Mouse (Mus musculus): ENCODE measurements around the gene Pold2. TPM values are rescaled to one million over a fixed set of nuclear protein-coding genes. Genes with fewer than 3 reads are reported as not detected.

The Pold2 gene
- total and polyA plus RNA-seq, 3 experiments, result 136 to 285 (median 205) TPM

- Histone ChIP-seq H3K27me3 (replicated peaks) (peaks cover 27% of the 10 kb centered on the region), H3K79me2 (replicated peaks; ENCODE audit: control insufficient read depth, extremely low read depth, insufficient read depth, poor library complexity, severe bottlenecking) (no peaks in the 10 kb centered on the region), H3K36me3 (replicated peaks in 1 of 2; ENCODE audit: control insufficient read depth in 1 of 2, insufficient read depth in 1 of 2, low read length in 1 of 2) (no peaks in the 10 kb centered on the region), H3K4me2 (ENCODE audit: insufficient read depth, low read depth, poor library complexity, severe bottlenecking) (no peak overlapping the region), H3K27ac (ENCODE audit: insufficient read depth, low read depth) (no peak overlapping the region), H3K9me3 (replicated peaks; ENCODE audit: low read length) (peaks cover 30% of the 10 kb centered on the region), H3K4me3 (replicated peaks in 1 of 3; ENCODE audit: low read depth in 2 of 3, low read length in 2 of 3, poor library complexity in 1 of 3) (no peak overlapping the region), H3K9ac (ENCODE audit: insufficient read depth, low read depth) (no peak overlapping the region), H3K4me1 (ENCODE audit: control insufficient read depth in 1 of 2, insufficient read depth in 2 of 2) (peaks cover 0 to 2% of the 10 kb centered on the region in 2 experiments; a peak in 2 of 4 replicates)
- in situ Hi-C loops (cut with MboI; ENCODE audit: low pct_ligation_motif_present, low pct_unique_long_range_greater_than_20kb, low sequenced_read_pairs) (no loop called here), dilution Hi-C loops (cut with MboI; ENCODE audit: extremely low pct_ligation_motif_present, extremely low pct_unique_long_range_greater_than_20kb, low sequenced_read_pairs) (no loop called here)
- TF ChIP-seq RAD21 (IDR thresholded peaks at IDR 0.05; ENCODE audit: low read depth, low read length), result no peak
- no peak for TF ChIP-seq GABPA (IDR thresholded peaks at IDR 0.05; ENCODE audit: insufficient replicate concordance, low read depth, low read length)
- no peak for TF ChIP-seq E2F4 (IDR thresholded peaks at IDR 0.05; ENCODE audit: insufficient replicate concordance, low read depth, low read length)
- TF ChIP-seq JUND (conservative IDR thresholded peaks at IDR 0.05; ENCODE audit: low read depth, low read length), result no peak
- TF ChIP-seq TBP (conservative IDR thresholded peaks at IDR 0.05; ENCODE audit: low read depth, low read length), result no peak
- no peak for TF ChIP-seq ZNF384 (IDR thresholded peaks at IDR 0.05; ENCODE audit: low read depth, low read length)
- no peak for TF ChIP-seq TCF12 (IDR thresholded peaks at IDR 0.05; ENCODE audit: low read depth, low read length)
- no peak for TF ChIP-seq IRF4 (IDR thresholded peaks at IDR 0.05; ENCODE audit: low read depth, low read length)
- no peak for TF ChIP-seq USF1 (IDR thresholded peaks at IDR 0.05; ENCODE audit: low read depth, low read length)
- TF ChIP-seq MYC (IDR thresholded peaks at IDR 0.05; ENCODE audit: low read depth, low read length), result no peak
- TF ChIP-seq MAZ (IDR thresholded peaks at IDR 0.05; ENCODE audit: low read depth, low read length), result no peak
- TF ChIP-seq NELFE (IDR thresholded peaks at IDR 0.05; ENCODE audit: low read depth, low read length), result no peak
- TF ChIP-seq PAX5 (IDR thresholded peaks at IDR 0.05; ENCODE audit: low read length), result no peak
- no peak for DNase-seq (ENCODE audit: extremely low read depth)
These were observed 28.8 kb downstream of the Pold2 start for GRCm38 (mm10) chr11:5849316-5849715.

- TF ChIP-seq TCF12 (IDR thresholded peaks at IDR 0.05; ENCODE audit: low read depth, low read length) (no peak), SMC3 (IDR thresholded peaks at IDR 0.05; ENCODE audit: low read depth, low read length) (no peak), POLR2A (IDR thresholded peaks at IDR 0.05; ENCODE audit: low read depth, low read length) (no peak)
- Histone ChIP-seq H3K79me2 (replicated peaks; ENCODE audit: control insufficient read depth, extremely low read depth, insufficient read depth, poor library complexity, severe bottlenecking) (no peaks in the 10 kb centered on the region), H3K27ac (ENCODE audit: insufficient read depth, low read depth) (no peak overlapping the region), H3K4me3 (replicated peaks in 1 of 3; ENCODE audit: low read depth in 2 of 3, low read length in 2 of 3, poor library complexity in 1 of 3) (no peak overlapping the region), H3K9me3 (replicated peaks; ENCODE audit: low read length) (peaks cover 35% of the 10 kb centered on the region), H3K36me3 (replicated peaks in 1 of 2; ENCODE audit: control insufficient read depth in 1 of 2, insufficient read depth in 1 of 2, low read length in 1 of 2) (no peaks in the 10 kb centered on the region), H3K27me3 (replicated peaks) (peaks cover 27% of the 10 kb centered on the region), H3K4me1 (ENCODE audit: control insufficient read depth in 1 of 2, insufficient read depth in 2 of 2) (peaks cover 0 to 2% of the 10 kb centered on the region in 2 experiments; a peak in 2 of 4 replicates), H3K9ac (ENCODE audit: insufficient read depth, low read depth) (no peak overlapping the region), H3K4me2 (ENCODE audit: insufficient read depth, low read depth, poor library complexity, severe bottlenecking) (no peak overlapping the region)
- in situ Hi-C loops (cut with MboI; ENCODE audit: low pct_ligation_motif_present, low pct_unique_long_range_greater_than_20kb, low sequenced_read_pairs) (no loop called here), dilution Hi-C loops (cut with MboI; ENCODE audit: extremely low pct_ligation_motif_present, extremely low pct_unique_long_range_greater_than_20kb, low sequenced_read_pairs) (no loop called here)
- no peak for DNase-seq (ENCODE audit: extremely low read depth)
These were observed 29.4 kb downstream of the Pold2 start for GRCm38 (mm10) chr11:5848741-5849140.
